Mouse (Mus musculus): Measurements from ENCODE around the gene Rbpms2.

DNA sequence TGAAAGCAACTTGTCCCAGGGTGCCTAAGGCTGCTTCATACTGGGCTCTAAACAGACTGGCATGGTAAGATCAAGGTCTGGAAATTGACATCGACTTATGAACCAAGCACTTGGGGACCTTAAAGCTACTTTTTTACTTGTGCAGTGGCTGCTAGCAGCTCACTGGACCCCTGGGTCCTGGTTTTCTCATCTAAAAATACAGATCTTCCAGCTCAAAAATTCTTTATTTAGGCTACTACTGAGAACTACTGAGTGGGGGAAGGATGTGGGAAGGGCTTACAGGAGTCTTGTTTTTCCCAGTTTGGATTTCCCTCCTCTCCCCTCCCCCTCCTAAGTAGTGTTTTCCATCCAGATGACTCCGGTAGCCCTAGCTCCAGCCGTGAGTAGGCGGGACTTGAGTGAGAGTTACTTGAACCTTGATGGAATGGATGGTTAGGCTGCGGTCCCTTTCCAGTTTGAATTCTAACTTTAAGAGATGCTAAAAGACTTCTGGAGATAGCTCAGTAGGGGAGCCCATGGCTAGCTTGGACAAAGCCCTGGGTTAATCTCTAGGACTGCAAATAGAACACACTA is 11.5 kb downstream of the Rbpms2 start:
- TF ChIP-seq POLR2A (IDR thresholded peaks at IDR 0.05; ENCODE audit: insufficient read depth, low read depth, low read length) (no peak), CTCF (IDR thresholded peaks at IDR 0.05; ENCODE audit: insufficient read depth, low read depth, low read length) (no peak)
